Mouse (Mus musculus) spleen, adult 2 months (tissue): ENCODE data around the gene Arhgef2. TPM values are rescaled to one million over a fixed set of nuclear protein-coding genes. Genes with fewer than 3 reads are reported as not detected.
"Not testable (repeated sequence)": the region's sequence is repeated elsewhere in the genome, so short reads cannot be mapped to it uniquely, and the experiment has no call there.

Source experiments
- DNase-seq, 2 experiments: peaks; one replicate each; pipeline versions ENCODE4 v3.0.0 to v3.0.0-alpha.2; 2012 to 2021; ENCODE audit warnings: low spot score in 2 of 2, low read depth in 1 of 2
- H3K27ac ChIP-seq: fragments of 200-500 bp; 2 replicates; pipeline ENCODE4 v1.5.1; 2012; ENCODE audit warnings: low read length, inconsistent platforms; ENCODE audit not compliant: insufficient read depth
- H3K27me3 ChIP-seq: fragments of 200-500 bp; 2 replicates; pipeline ENCODE4 v1.6.1; 2012; ENCODE audit warnings: mild to moderate bottlenecking, moderate library complexity, low read length, inconsistent platforms; ENCODE audit not compliant: control insufficient read depth, insufficient read depth
- H3K36me3 ChIP-seq: fragments of 200-500 bp; 2 replicates; pipeline ENCODE4 v1.6.1; 2012; ENCODE audit warnings: mild to moderate bottlenecking, low read length, inconsistent platforms; ENCODE audit not compliant: control insufficient read depth, insufficient read depth
- H3K4me1 ChIP-seq: fragments of 200-500 bp; 2 replicates; pipeline ENCODE4 v1.6.1; 2011; ENCODE audit warnings: inconsistent platforms; ENCODE audit not compliant: control insufficient read depth, insufficient read depth, insufficient read length
- H3K4me3 ChIP-seq: fragments of 200-500 bp; 2 replicates; pipeline ENCODE4 v1.5.1; 2011; ENCODE audit warnings: mild to moderate bottlenecking, inconsistent platforms; ENCODE audit not compliant: insufficient read depth, insufficient read length; ENCODE audit errors: extremely low read depth
- CTCF ChIP-seq: fragments of 200-500 bp; IDR thresholded peaks from 2 replicates; pipeline ENCODE4 v1.5.1; 2011; ENCODE audit warnings: mild to moderate bottlenecking, inconsistent platforms; ENCODE audit not compliant: insufficient read depth, insufficient read length, insufficient replicate concordance; ENCODE audit errors: extremely low read depth
- POLR2A ChIP-seq: fragments of 200-500 bp; IDR thresholded peaks from 2 replicates; pipeline ENCODE4 v1.6.1; 2011; ENCODE audit warnings: low read depth, low read length, inconsistent platforms
- WGBS: fragments of 180-500 bp; shearing (Covaris S2); methylation state at CpG from one replicate; pipeline ENCODE4 v1.1.7; 2018; 5-methylcytosine and 5-hydroxymethylcytosine counted together
- polyA plus RNA-seq: library from polyadenylated mRNA; depleted of rRNA; stranded (reverse); fragments of >200 nt; gene quantifications from 2 replicates; pipeline ENCODE4 v1.2.3, GENCODE M21; 2012

The Arhgef2 gene
- polyA plus RNA-seq, 1 experiment = 146 TPM

GRCm38 (mm10) chr3:88573810-88574209, 32.0 kb upstream of the Arhgef2 start:
- WGBS = 87% methylated on average over 2 of the region's 2 CpGs

GRCm38 (mm10) chr3:88575540-88575939, 30.2 kb upstream of the Arhgef2 start, which contains the start of gene Ssr2:
Gene Ssr2, plus strand, starts transcription at chr3:88575876.
- WGBS = 79% methylated on average over 3 of the region's 3 CpGs
- Histone ChIP-seq H3K27ac (no peak within 1 kb of the TSS), H3K4me1 (peaks cover 3% of the 10 kb centered on the region; the same call in 1 of the 2 replicates), H3K36me3 (no peaks in the 10 kb centered on the region), H3K4me3 (no peak within 1 kb of the TSS), H3K27me3 (no peaks in the 10 kb centered on the region)
- no peak for DNase-seq
- TF ChIP-seq POLR2A (no peak), CTCF (no peak)

More at GRCm38 (mm10) chr3:88573810-88574209, 32.0 kb upstream of the Arhgef2 start:
- Histone ChIP-seq H3K27me3 (no peaks in the 10 kb centered on the region), H3K4me3 (no peak overlapping the region), H3K36me3 (no peaks in the 10 kb centered on the region), H3K4me1 (no peaks in the 10 kb centered on the region), H3K27ac (no peak overlapping the region)
- TF ChIP-seq POLR2A (no peak), CTCF (no peak)
- no peak for DNase-seq

DNA sequence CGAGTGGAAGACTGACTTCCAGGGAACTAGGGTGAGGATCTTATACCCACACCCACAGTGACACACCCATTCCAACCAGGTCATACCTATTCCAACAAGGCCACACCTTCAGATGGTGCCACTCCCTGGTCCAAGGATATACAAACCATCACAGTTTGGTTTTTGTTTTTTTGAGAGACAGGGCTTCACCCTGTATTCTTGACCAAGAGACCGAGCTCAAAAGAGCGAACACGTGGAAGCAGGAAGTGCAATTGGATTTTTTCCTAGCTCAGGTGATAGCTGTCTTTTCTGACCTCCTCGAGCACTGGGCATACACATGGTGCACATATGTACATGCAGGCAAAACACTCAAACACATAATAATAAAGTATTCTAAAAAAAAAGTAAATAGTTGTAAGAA, 27.9 kb upstream of the Arhgef2 start:
- not testable (repeated sequence) for H3K4me1 ChIP-seq, H3K4me3 ChIP-seq, H3K27ac ChIP-seq, H3K27me3 ChIP-seq, DNase-seq, H3K36me3 ChIP-seq
- 86% methylated on average over 5 of the region's 5 CpGs for WGBS

DNA sequence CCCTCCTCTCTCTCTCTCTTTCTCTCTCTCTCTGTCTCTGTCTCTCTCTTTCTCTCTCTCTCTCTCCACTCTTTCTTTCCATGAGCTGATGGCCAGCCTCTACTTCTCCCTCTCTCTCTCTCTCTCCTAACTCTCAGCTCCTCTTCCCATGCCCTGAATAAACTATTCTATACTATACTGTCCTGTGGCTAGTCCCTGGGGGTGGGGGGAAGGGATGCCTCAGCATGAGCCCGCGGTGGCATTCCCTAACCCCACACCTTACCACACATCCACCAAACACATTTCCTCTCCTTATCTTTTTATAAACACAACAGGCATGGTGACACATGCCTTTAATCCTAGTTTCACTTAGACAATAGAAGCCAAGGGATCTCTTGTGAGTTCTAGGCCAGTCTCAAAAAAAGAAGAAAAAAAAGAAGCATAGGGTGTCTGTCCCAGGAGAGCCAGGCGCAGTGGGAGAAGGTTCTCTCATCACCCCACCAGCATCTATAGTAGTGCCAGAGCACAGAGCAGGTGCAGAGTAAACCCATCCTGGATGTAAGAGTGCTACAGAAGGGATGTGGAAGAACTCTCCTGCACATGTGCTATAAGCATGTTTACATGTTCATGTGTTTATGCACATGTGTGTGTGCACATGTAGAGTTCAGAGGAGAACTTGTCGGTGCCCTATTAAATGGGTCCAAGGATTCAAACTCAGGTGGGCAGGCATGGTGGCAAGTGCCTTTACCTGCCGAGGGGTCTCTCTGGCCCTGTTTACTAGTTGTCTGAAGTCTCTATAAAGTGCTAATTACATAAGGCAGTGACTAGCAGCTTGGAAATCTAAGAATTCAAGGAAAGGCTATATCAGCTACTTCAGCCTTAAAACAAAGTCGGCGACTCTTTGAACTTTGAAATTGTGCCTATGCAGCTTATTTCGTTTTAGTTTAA, 27.0 kb upstream of the Arhgef2 start:
- peaks cover 3% of the 10 kb centered on the region; the same call in 1 of the 2 replicates for H3K4me1 ChIP-seq
- DNase-seq = no peak
- no peaks in the 10 kb centered on the region for H3K27me3 ChIP-seq
- H3K36me3 ChIP-seq = peaks cover 6% of the 10 kb centered on the region; the same call in 1 of the 2 replicates
- H3K4me3 ChIP-seq = 0 out of 2 replicates have a peak overlapping the region, but pooled peaks have one; percentile 94
- WGBS = 51% methylated on average over 8 of the region's 8 CpGs
- no peak for TF ChIP-seq POLR2A
- no peak for TF ChIP-seq CTCF
- H3K27ac ChIP-seq = no peak overlapping the region

DNA sequence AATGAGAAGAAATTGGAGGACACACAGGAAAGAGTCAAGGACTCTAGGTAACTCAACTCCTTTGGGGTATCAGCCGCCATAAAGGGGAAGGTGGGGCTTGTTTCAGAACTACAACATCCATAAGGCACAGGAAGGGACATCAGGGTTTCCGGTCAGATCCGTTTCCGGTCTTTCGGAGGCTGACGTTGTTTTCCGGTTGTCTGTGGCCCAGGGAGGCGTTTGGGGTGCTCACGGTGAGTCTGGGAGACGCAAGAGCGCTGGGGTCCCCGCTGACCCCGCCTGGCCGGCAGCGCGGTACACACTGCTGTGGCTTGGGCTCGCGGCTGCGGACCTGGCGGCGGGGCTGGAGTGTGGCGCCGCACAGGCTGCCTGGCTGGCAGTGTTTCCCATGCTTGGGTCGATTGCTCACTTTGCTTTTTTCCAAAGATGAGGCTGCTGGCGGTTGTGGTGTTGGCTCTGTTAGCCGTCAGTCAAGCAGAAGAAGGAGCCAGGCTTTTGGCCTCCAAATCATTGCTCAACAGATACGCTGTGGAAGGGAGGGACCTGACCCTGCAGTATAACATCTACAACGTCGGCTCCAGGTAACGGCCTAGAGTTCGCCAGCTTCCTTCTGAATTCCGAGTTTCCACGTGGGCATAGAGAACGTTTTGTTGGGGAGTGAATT, 26.2 kb upstream of the Arhgef2 start:
- peak; percentile 59 to 70 for DNase-seq
- Histone ChIP-seq H3K27me3 (no peaks in the 10 kb centered on the region), H3K36me3 (peaks cover 6% of the 10 kb centered on the region; the same call in 1 of the 2 replicates), H3K4me3 (peak overlapping the region; percentile 94), H3K4me1 (peaks cover 3% of the 10 kb centered on the region; the same call in 1 of the 2 replicates), H3K27ac (peak overlapping the region; percentile 54; the same call in 1 of the 2 replicates)
- TF ChIP-seq CTCF = no peak
- TF ChIP-seq POLR2A = peak; percentile 63; the same call in 1 of the 2 replicates
- under 1% methylated on average over 34 of the region's 34 CpGs for whole genome bisulfite sequencing

GRCm38 (mm10) chr3:88585769-88586168, 20.0 kb upstream of the Arhgef2 start:
- Histone ChIP-seq H3K27me3 (no peaks in the 10 kb centered on the region), H3K4me1 (no peaks in the 10 kb centered on the region), H3K4me3 (no peak overlapping the region), H3K36me3 (peaks cover 25% of the 10 kb centered on the region), H3K27ac (no peak overlapping the region)
- 95% methylated on average over 6 of the region's 6 CpGs for WGBS
- DNase-seq = no peak
- TF ChIP-seq POLR2A = no peak
- TF ChIP-seq CTCF = no peak

GRCm38 (mm10) chr3:88586640-88587039, 19.1 kb upstream of the Arhgef2 start:
- no peak for TF ChIP-seq POLR2A
- TF ChIP-seq CTCF = no peak
- DNase-seq = no peak
- no peak overlapping the region for H3K4me3 ChIP-seq
- peaks cover 25% of the 10 kb centered on the region for H3K36me3 ChIP-seq
- no peaks in the 10 kb centered on the region for H3K27me3 ChIP-seq
- 96% methylated on average over 5 of the region's 5 CpGs for WGBS
- no peak overlapping the region for H3K27ac ChIP-seq
- peaks cover 1% of the 10 kb centered on the region; the same call in 1 of the 2 replicates for H3K4me1 ChIP-seq
